Mouse (Mus musculus) MEL (cell line): ENCODE measurements around the gene Mfap2. TPM values are rescaled to one million over a fixed set of nuclear protein-coding genes. Genes with fewer than 3 reads are reported as not detected.

Experiments used
- DNase-seq: peaks from one replicate; pipeline ENCODE4 v3.0.0; 2011; ENCODE audit warnings: low read depth, low spot score
- H3K27ac ChIP-seq: 2 replicates; pipeline ENCODE4 v1.5.1; 2012; ENCODE audit warnings: low read depth, mild to moderate bottlenecking, control low read depth, low read length, moderate library complexity; ENCODE audit not compliant: control insufficient read depth
- H3K27me3 ChIP-seq, 2 experiments: fragments of 150-350 bp in 1 of 2; sonication (generic) in 1 of 2; 2 replicates each; pipeline ENCODE4 v1.6.1; 2012; ENCODE audit warnings: low read length in 2 of 2, mild to moderate bottlenecking in 2 of 2, improper control_type of control experiment in 1 of 2, moderate library complexity in 1 of 2; ENCODE audit not compliant: insufficient read depth in 2 of 2, control insufficient read depth in 1 of 2
- H3K36me3 ChIP-seq, 2 experiments: 2 replicates each; pipeline ENCODE4 v1.6.1; 2012 to 2014; ENCODE audit warnings: low read length in 2 of 2, improper control_type of control experiment in 1 of 2, inconsistent platforms in 1 of 2, mild to moderate bottlenecking in 1 of 2; ENCODE audit not compliant: insufficient read depth in 2 of 2, control insufficient read depth in 1 of 2
- H3K4me1 ChIP-seq, 2 experiments: fragments of 150-350 bp in 1 of 2; sonication (generic) in 1 of 2; 2 replicates each; pipeline ENCODE4 v1.6.1; 2012; ENCODE audit warnings: low read length in 2 of 2, improper control_type of control experiment in 1 of 2, mild to moderate bottlenecking in 1 of 2; ENCODE audit not compliant: insufficient read depth in 2 of 2, control insufficient read depth in 1 of 2
- H3K4me3 ChIP-seq, 2 experiments: fragments of 150-350 bp in 1 of 2; sonication (generic) in 1 of 2; 2 replicates each; pipeline ENCODE4 v1.5.1; 2012; ENCODE audit warnings: low read depth in 2 of 2, low read length in 2 of 2, mild to moderate bottlenecking in 2 of 2, moderate library complexity in 2 of 2, control low read depth in 1 of 2, improper control_type of control experiment in 1 of 2; ENCODE audit not compliant: control insufficient read depth in 1 of 2, insufficient read depth in 1 of 2
- H3K79me2 ChIP-seq: 2 replicates; pipeline ENCODE4 v1.6.1; 2012; ENCODE audit warnings: mild to moderate bottlenecking, low read length, moderate library complexity; ENCODE audit not compliant: control insufficient read depth, poor library complexity, insufficient read depth
- H3K9ac ChIP-seq: 2 replicates; pipeline ENCODE4 v1.6.1; 2012; ENCODE audit warnings: low read depth, mild to moderate bottlenecking, control low read depth, low read length, moderate library complexity; ENCODE audit not compliant: control insufficient read depth, poor library complexity, severe bottlenecking
- H3K9me3 ChIP-seq: fragments of 150-350 bp; sonication (generic); replicated peaks from 2 replicates; pipeline ENCODE4 v1.6.1; 2012; ENCODE audit warnings: mild to moderate bottlenecking, low read length, improper control_type of control experiment, moderate library complexity; ENCODE audit not compliant: insufficient read depth
- BHLHE40 ChIP-seq: IDR thresholded peaks from 2 replicates; pipeline ENCODE4 v1.6.1; 2012; ENCODE audit warnings: low read depth, mild to moderate bottlenecking, inconsistent platforms, low read length, improper control_type of control experiment, borderline replicate concordance
- CHD1 ChIP-seq: IDR thresholded peaks from 2 replicates; pipeline ENCODE4 v1.6.1; 2012; ENCODE audit warnings: low read depth, mild to moderate bottlenecking, inconsistent platforms, low read length, improper control_type of control experiment
- CTCF ChIP-seq, 3 experiments: IDR thresholded peaks in 2 of 3; conservative IDR thresholded peaks in 1 of 3; 2 replicates each; pipeline ENCODE4 v1.5.1; 2011 to 2012; ENCODE audit warnings: low read length in 3 of 3, low read depth in 2 of 3, mild to moderate bottlenecking in 2 of 3, improper control_type of control experiment in 1 of 3, inconsistent platforms in 1 of 3, mixed read lengths in 1 of 3, moderate library complexity in 1 of 3; ENCODE audit not compliant: control insufficient read depth in 1 of 3, insufficient read depth in 1 of 3, poor library complexity in 1 of 3, severe bottlenecking in 1 of 3
- E2F4 ChIP-seq: IDR thresholded peaks from 2 replicates; pipeline ENCODE4 v1.6.1; 2011; ENCODE audit warnings: low read depth, low read length, improper control_type of control experiment, borderline replicate concordance
- EP300 ChIP-seq, 2 experiments: IDR thresholded peaks; 2 replicates each; pipeline ENCODE4 v1.6.1; 2011; ENCODE audit warnings: improper control_type of control experiment in 2 of 2, low read length in 2 of 2, low read depth in 1 of 2, mild to moderate bottlenecking in 1 of 2
- ETS1 ChIP-seq: IDR thresholded peaks from 2 replicates; pipeline ENCODE4 v1.6.1; 2012; ENCODE audit warnings: low read depth, mild to moderate bottlenecking, inconsistent platforms, low read length, improper control_type of control experiment, moderate library complexity
- GATA1 ChIP-seq: IDR thresholded peaks from 2 replicates; pipeline ENCODE4 v1.6.1; 2011; ENCODE audit warnings: low read depth, low read length, improper control_type of control experiment
- HCFC1 ChIP-seq: IDR thresholded peaks from 2 replicates; pipeline ENCODE4 v1.6.1; 2012; ENCODE audit warnings: low read depth, mild to moderate bottlenecking, inconsistent platforms, low read length, improper control_type of control experiment, moderate library complexity
- JUND ChIP-seq: IDR thresholded peaks from 2 replicates; pipeline ENCODE4 v1.6.1; 2011; ENCODE audit warnings: low read depth, mild to moderate bottlenecking, improper control_type of control experiment, low read length
- KAT2A ChIP-seq: conservative IDR thresholded peaks from 2 replicates; pipeline ENCODE4 v1.6.1; 2012; ENCODE audit warnings: low read depth, low read length, improper control_type of control experiment, inconsistent platforms
- MAFK ChIP-seq: IDR thresholded peaks from 2 replicates; pipeline ENCODE4 v1.6.1; 2011; ENCODE audit warnings: low read depth, mild to moderate bottlenecking, low read length, improper control_type of control experiment, borderline replicate concordance
- MAZ ChIP-seq: IDR thresholded peaks from 2 replicates; pipeline ENCODE4 v1.6.1; 2012; ENCODE audit warnings: low read depth, mild to moderate bottlenecking, inconsistent platforms, low read length, improper control_type of control experiment
- MEF2A ChIP-seq: IDR thresholded peaks from 2 replicates; pipeline ENCODE4 v1.6.1; 2014; ENCODE audit warnings: low read depth, mild to moderate bottlenecking, inconsistent platforms, low read length, improper control_type of control experiment; ENCODE audit not compliant: poor library complexity, insufficient replicate concordance, severe bottlenecking; ENCODE audit errors: extremely low read depth
- MXI1 ChIP-seq: IDR thresholded peaks from 2 replicates; pipeline ENCODE4 v1.6.1; 2011; ENCODE audit warnings: mild to moderate bottlenecking, low read depth, low read length, improper control_type of control experiment
- NELFE ChIP-seq: IDR thresholded peaks from 2 replicates; pipeline ENCODE4 v1.6.1; 2011; ENCODE audit warnings: low read depth, low read length, improper control_type of control experiment
- NRF1 ChIP-seq: IDR thresholded peaks from 2 replicates; pipeline ENCODE4 v1.6.1; 2014; ENCODE audit warnings: low read depth, mild to moderate bottlenecking, inconsistent platforms, low read length, improper control_type of control experiment, moderate library complexity; ENCODE audit not compliant: poor library complexity, insufficient read depth, severe bottlenecking
- POLR2A ChIP-seq, 2 experiments: IDR thresholded peaks; 2 replicates each; pipeline ENCODE4 v1.6.1; 2011 to 2012; ENCODE audit warnings: low read length in 2 of 2, mild to moderate bottlenecking in 2 of 2, control low read depth in 1 of 2, improper control_type of control experiment in 1 of 2, low read depth in 1 of 2, moderate library complexity in 1 of 2; ENCODE audit not compliant: control insufficient read depth in 1 of 2, insufficient read depth in 1 of 2, poor library complexity in 1 of 2
- RAD21 ChIP-seq: IDR thresholded peaks from 2 replicates; pipeline ENCODE4 v1.6.1; 2011; ENCODE audit warnings: mild to moderate bottlenecking, low read depth, low read length, improper control_type of control experiment
- SIN3A ChIP-seq: IDR thresholded peaks from 2 replicates; pipeline ENCODE4 v1.6.1; 2012; ENCODE audit warnings: low read length, improper control_type of control experiment, inconsistent platforms
- SMC3 ChIP-seq: IDR thresholded peaks from 2 replicates; pipeline ENCODE4 v1.6.1; 2011; ENCODE audit warnings: low read depth, low read length, improper control_type of control experiment
- TAL1 ChIP-seq: IDR thresholded peaks from 2 replicates; pipeline ENCODE4 v1.6.1; 2012; ENCODE audit warnings: mild to moderate bottlenecking, inconsistent platforms, low read length, moderate library complexity, mixed read lengths
- TBP ChIP-seq: IDR thresholded peaks from 2 replicates; pipeline ENCODE4 v1.8.0; 2011; ENCODE audit warnings: low read depth, low read length, improper control_type of control experiment
- TCF12 ChIP-seq: IDR thresholded peaks from 2 replicates; pipeline ENCODE4 v1.6.1; 2014; ENCODE audit warnings: low read depth, mild to moderate bottlenecking, inconsistent platforms, low read length, improper control_type of control experiment, moderate library complexity
- UBTF ChIP-seq: IDR thresholded peaks from 2 replicates; pipeline ENCODE4 v1.6.1; 2012; ENCODE audit warnings: low read depth, mild to moderate bottlenecking, inconsistent platforms, low read length, improper control_type of control experiment, moderate library complexity, borderline replicate concordance; ENCODE audit not compliant: insufficient read depth
- USF1 ChIP-seq: IDR thresholded peaks from 2 replicates; pipeline ENCODE4 v1.6.1; 2014; ENCODE audit warnings: low read depth, mild to moderate bottlenecking, inconsistent platforms, low read length, improper control_type of control experiment, moderate library complexity
- USF2 ChIP-seq, 2 experiments: IDR thresholded peaks; 2 replicates each; pipeline ENCODE4 v1.6.1; 2011 to 2012; ENCODE audit warnings: improper control_type of control experiment in 2 of 2, low read length in 2 of 2, borderline replicate concordance in 1 of 2, inconsistent platforms in 1 of 2, low read depth in 1 of 2, mild to moderate bottlenecking in 1 of 2; ENCODE audit not compliant: insufficient read depth in 1 of 2
- ZKSCAN1 ChIP-seq: IDR thresholded peaks from 2 replicates; pipeline ENCODE4 v1.6.1; 2012; ENCODE audit warnings: low read depth, mild to moderate bottlenecking, inconsistent platforms, low read length, improper control_type of control experiment, moderate library complexity
- ZMIZ1 ChIP-seq: IDR thresholded peaks from 2 replicates; pipeline ENCODE4 v1.6.1; 2012; ENCODE audit warnings: low read depth, mild to moderate bottlenecking, inconsistent platforms, low read length, improper control_type of control experiment, moderate library complexity
- polyA plus RNA-seq, 2 experiments: library from polyadenylated mRNA; stranded (reverse) in 1 of 2; unstranded in 1 of 2; fragments of >175 nt in 1 of 2; fragments of >200 nt in 1 of 2; gene quantifications; 2 replicates each; pipeline versions ENCODE4 v1.2.1 to v1.2.4; 2012; ENCODE audit warnings: low replicate concordance in 2 of 2, low read depth in 1 of 2; ENCODE audit not compliant: insufficient read length in 2 of 2, insufficient read depth in 1 of 2, missing spikeins in 1 of 2
- total RNA-seq: library from RNA; depleted of rRNA; stranded (reverse); fragments of 300-350 nt; gene quantifications from 2 replicates; pipeline ENCODE4 v1.2.3, GENCODE M21; 2012; rRNA removed

Gene Mfap2
- total RNA-seq: not detected in 2 replicates
- polyA plus RNA-seq: not detected

GRCm38 (mm10) chr4:141010118-141010517 is at the start of gene Mfap2:
Mfap2 (plus strand) TSS chr4:141010418.
- no peaks in the 10 kb centered on the region for H3K79me2 ChIP-seq
- no peaks in the 10 kb centered on the region for H3K36me3 ChIP-seq
- no peak within 1 kb of the TSS for H3K9ac ChIP-seq
- H3K4me3 ChIP-seq: no peak within 1 kb of the TSS
- H3K27ac ChIP-seq: no peak within 1 kb of the TSS
- DNase-seq: no peak
- peaks cover 0 to 8% of the 10 kb centered on the region in 2 experiments; a peak in 1 of 4 replicates for H3K4me1 ChIP-seq
- H3K27me3 ChIP-seq: no peaks in the 10 kb centered on the region
- H3K9me3 ChIP-seq: no peaks in the 10 kb centered on the region
- TF ChIP-seq GATA1 (no peak), CHD1 (no peak), CTCF (IDR thresholded peaks at IDR 0.05 in 2 of 3, conservative IDR thresholded peaks at IDR 0.05 in 1 of 3; ENCODE audit: control insufficient read depth in 1 of 3, insufficient read depth in 1 of 3, low read depth in 2 of 3, low read length in 3 of 3, poor library complexity in 1 of 3, severe bottlenecking in 1 of 3) (no peak), TCF12 (no peak), ZKSCAN1 (no peak), UBTF (no peak), JUND (no peak), NELFE (no peak), KAT2A (no peak), NRF1 (no peak), MXI1 (no peak)
- TF ChIP-seq, all 39 proteins: peak for 0

GRCm38 (mm10) chr4:140960781-140961466 is 49.3 kb upstream of the Mfap2 start, which contains the start of gene Sdhb:
Sdhb (plus strand) TSS chr4:140961203.
- DNase-seq: peak; percentile 99
- H3K9ac ChIP-seq: peak within 1 kb of the TSS; percentile 91
- H3K4me1 ChIP-seq: peaks cover 7 to 25% of the 10 kb centered on the region in 2 experiments
- peaks cover 0 to 18% of the 10 kb centered on the region in 2 experiments; a peak in 2 of 4 replicates for H3K36me3 ChIP-seq
- H3K9me3 ChIP-seq: no peaks in the 10 kb centered on the region
- H3K27me3 ChIP-seq: no peaks in the 10 kb centered on the region
- peak within 1 kb of the TSS; percentile 90 for H3K4me3 ChIP-seq
- peaks cover 19% of the 10 kb centered on the region for H3K79me2 ChIP-seq
- H3K27ac ChIP-seq: peak within 1 kb of the TSS; percentile 40
- TF ChIP-seq TCF12 (peak; percentile 74), NELFE (peak; percentile 79), SIN3A (peak; percentile 75), MEF2A (no peak), MAZ (peak; percentile 68; the same call in 1 of the 2 replicates), TAL1 (no peak), USF2 (IDR thresholded peaks at IDR 0.05; ENCODE audit: borderline replicate concordance in 1 of 2, insufficient read depth in 1 of 2, low read depth in 1 of 2, low read length in 2 of 2) (no peak), NRF1 (peak; percentile 87), ETS1 (peak; percentile 57; the same call in 1 of the 2 replicates), KAT2A (peak; percentile 69), CHD1 (no peak), MAFK (no peak), POLR2A (IDR thresholded peaks at IDR 0.05; ENCODE audit: control insufficient read depth in 1 of 2, insufficient read depth in 1 of 2, low read depth in 1 of 2, low read length in 2 of 2, poor library complexity in 1 of 2) (peak; percentile 82; a peak in 2 of 4 replicates), ZMIZ1 (peak; percentile 67; the same call in 1 of the 2 replicates), MXI1 (peak; percentile 47; the same call in 1 of the 2 replicates), RAD21 (no peak), EP300 (IDR thresholded peaks at IDR 0.05; ENCODE audit: low read depth in 1 of 2, low read length in 2 of 2) (no peak), TBP (peak; percentile 50), E2F4 (no peak), UBTF (no peak), BHLHE40 (no peak), HCFC1 (peak; percentile 94), SMC3 (no peak), USF1 (no peak)
